Mouse (Mus musculus) heart, postnatal 10 days (tissue): Measurements from ENCODE around the gene Bpifa1. TPM values are rescaled to one million over a fixed set of nuclear protein-coding genes. Genes with fewer than 3 reads are reported as not detected.
"Not testable (repeated sequence)": the region's sequence is repeated elsewhere in the genome, so short reads cannot be mapped to it uniquely, and the experiment has no call there.

Experiments used
- DNase-seq, 2 experiments: peaks; one replicate each; pipeline ENCODE4 v3.0.0; 2021
- intact Hi-C: fragments of 180-260 bp; cut with DNase I; formaldehyde crosslinking; loops from one replicate; pipeline ENCODE4 v1.15.1; 2025
- total RNA-seq, 2 experiments: library from RNA; stranded (reverse); gene quantifications; 2 replicates each; pipeline ENCODE4 v1.2.3; 2021

Gene Bpifa1
- under 1 TPM in 1 of 2 experiments, not detected in 1; 0.24 TPM for total RNA-seq

GRCm38 (mm10) chr2:154142580-154142979 is at the start of gene Bpifa1:
Gene Bpifa1 (plus strand): TSS chr2:154142880.
- intact Hi-C loops = no loop called here
- DNase-seq = no peak

GRCm38 (mm10) chr2:154097734-154098133 is 44.9 kb upstream of the Bpifa1 start:
- DNase-seq = no peak
- intact Hi-C loops = loop anchor here (10.0 kb wide), 1 partner anchor 103 kb away; no protein-coding TSS in a partner anchor

GRCm38 (mm10) chr2:154117381-154117780 is 25.3 kb upstream of the Bpifa1 start:
- intact Hi-C loops = no loop called here
- no peak for DNase-seq

- intact Hi-C loops = no loop called here
- DNase-seq = no peak
These were observed 12.6 kb upstream of the Bpifa1 start, which contains the start of gene Bpifa3 for GRCm38 (mm10) chr2:154130120-154130519. Gene Bpifa3 (plus strand): TSS chr2:154130336.

DNA sequence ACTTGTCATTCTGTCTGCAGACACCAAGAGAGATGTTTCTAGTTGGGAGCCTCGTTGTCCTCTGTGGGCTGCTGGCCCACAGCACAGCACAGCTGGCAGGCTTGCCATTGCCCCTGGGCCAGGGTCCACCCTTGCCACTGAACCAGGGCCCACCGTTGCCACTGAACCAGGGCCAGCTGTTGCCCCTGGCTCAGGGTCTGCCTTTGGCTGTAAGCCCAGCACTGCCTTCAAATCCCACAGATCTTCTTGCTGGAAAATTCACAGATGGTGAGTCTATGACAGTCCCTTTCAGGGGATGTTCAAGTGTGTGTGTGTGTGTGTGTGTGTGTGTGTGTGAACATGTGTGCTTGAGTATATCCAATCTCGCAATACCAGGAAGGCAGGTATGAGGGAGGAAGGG is 1.1 kb downstream of the Bpifa1 start:
- no peak for DNase-seq
- intact Hi-C loops = no loop called here

- intact Hi-C loops = no loop called here
- no peak for DNase-seq
These were observed 4.8 kb downstream of the Bpifa1 start for GRCm38 (mm10) chr2:154147496-154147895.

DNA sequence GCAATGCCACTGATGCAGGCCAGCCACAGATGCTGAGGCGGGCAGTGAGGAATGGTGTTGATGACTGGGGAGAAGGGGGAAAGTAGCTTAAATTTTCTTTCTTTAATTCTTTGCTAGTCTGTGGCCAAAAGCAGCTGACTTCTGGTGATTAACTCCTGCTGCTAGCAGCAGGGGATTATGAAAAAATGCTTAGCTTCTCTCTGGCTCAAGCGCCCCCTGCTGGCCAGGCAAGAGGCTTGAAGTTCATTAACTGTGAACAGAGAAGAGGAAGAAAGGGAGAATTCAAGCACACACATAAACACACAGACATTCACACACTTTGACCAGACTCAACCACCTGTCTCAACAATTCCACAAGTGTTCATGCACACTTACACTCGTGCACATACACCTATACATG is 15.8 kb downstream of the Bpifa1 start:
- intact Hi-C loops = loop anchor here (5.0 kb wide), 1 partner anchor 111 kb away; no protein-coding TSS in a partner anchor
- DNase-seq = peak; percentile 12 to 32

DNA sequence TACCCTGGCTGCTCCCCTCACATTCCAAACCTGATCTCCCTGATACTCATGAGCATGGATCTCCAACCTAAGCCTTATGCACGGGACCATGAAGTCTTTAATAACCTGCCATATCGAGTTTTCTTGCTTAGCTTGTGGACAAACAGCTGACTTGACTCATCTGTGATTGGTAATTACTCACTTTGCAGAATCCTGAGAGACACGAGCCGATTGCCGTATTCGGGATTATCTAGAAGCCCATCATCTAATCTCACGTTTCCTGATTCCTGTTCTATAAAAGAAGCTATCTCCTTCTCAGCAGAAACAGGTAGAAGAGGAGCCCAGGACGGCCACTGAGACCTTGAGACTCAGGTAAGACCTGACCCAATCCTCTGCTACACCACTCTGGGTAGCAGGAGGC is 19.6 kb downstream of the Bpifa1 start, which contains the start of gene Bpifa5:
Gene Bpifa5, plus strand, starts transcription at position 301 of the 400 bp plus-strand sequence.
- intact Hi-C loops = no loop called here
- DNase-seq = no peak

DNA sequence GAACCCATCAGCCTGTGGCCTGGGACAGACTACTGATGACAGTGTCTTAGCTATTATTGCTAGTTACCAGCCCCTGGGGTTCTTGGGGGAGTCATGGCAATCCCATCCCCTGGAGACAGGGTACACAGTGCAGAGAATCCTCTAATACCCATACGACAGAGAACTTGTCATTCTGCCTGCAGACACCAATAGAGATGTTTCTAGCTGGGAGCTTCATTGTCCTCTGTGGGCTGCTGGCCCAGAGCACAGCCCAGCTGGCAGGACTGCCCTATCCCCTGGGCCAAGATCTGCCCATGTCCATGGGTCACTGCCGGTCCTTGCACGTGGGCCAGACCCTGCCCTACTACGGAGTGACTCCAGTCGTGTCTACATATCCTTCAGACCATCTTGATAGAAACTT is 20.6 kb downstream of the Bpifa1 start:
- intact Hi-C loops = no loop called here
- no peak for DNase-seq

DNA sequence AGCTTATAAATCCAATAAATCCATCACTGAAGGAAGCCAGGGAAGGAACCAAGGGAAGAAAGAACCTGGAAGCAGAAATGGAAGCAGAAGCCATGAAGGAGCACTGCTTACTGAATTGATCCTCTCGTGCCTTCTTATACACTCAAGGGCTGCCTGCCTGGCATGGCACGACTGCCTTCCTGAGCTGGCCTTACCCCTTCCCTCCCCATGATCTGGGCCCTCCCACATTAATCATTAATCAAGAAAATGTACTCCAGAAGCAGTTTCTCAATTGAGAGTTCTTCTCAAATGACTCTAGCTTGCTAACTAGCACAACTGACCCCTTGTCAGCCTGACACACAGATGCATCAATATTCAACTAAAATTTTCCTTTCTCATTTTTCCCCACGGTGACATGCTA is 26.5 kb downstream of the Bpifa1 start:
- DNase-seq = no peak
- intact Hi-C loops = loop anchor here (5.0 kb wide), 1 partner anchor 177 kb away; no protein-coding TSS in a partner anchor

DNA sequence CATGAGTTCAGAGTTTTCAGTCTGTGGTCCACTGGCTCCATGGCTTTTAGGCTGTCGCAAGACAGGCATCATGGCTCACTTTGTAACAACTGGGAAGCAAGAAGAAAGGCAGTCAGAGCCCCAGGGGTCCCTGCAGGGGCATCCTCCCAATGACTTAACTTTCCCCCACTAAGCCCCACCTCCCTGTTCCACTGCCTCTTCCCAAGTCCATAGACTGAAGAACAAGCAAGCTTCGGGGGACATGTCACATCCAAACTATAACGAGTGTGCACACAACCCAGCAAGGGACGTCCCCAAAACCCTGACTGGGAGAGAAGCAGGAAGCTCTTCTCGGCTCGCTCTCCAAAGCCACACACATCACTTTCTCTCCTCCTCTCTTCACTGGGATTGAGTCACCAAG is 28.9 kb downstream of the Bpifa1 start:
- intact Hi-C loops = loop anchor here (5.0 kb wide), 1 partner anchor 126 kb away; no protein-coding TSS in a partner anchor

GRCm38 (mm10) chr2:154173313-154173712 is 30.6 kb downstream of the Bpifa1 start:
- DNase-seq = peak; percentile 41 to 64
- intact Hi-C loops = loop anchor here (1.0 to 5.0 kb wide), 2 partner anchors 34 to 124 kb away; no protein-coding TSS in a partner anchor

More for the DNA sequence above, 28.9 kb downstream of the Bpifa1 start:
- DNase-seq = no peak

DNA sequence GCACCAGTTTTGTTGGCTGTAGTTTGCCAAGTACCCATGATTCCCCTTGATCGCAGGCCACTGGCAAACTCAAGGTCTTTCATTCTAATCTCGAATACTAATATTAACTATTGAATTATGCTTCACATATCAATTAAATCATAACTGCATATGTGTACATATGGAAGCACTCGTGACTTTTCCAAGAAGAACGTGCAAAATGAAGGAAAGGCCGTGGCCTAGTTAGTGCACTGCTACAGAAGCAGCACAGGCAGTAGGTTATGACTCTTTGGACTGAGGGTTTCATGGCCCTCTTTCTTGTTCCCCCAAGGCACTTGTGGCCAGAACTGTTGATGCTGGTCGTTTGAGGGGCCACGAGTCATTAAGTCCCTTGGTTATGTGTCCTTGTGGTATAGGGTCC is 39.2 kb downstream of the Bpifa1 start:
- DNase-seq, intact Hi-C loops: not testable (repeated sequence)

GRCm38 (mm10) chr2:154183061-154183460 is 40.4 kb downstream of the Bpifa1 start:
- DNase-seq, intact Hi-C loops: not testable (repeated sequence)

DNA sequence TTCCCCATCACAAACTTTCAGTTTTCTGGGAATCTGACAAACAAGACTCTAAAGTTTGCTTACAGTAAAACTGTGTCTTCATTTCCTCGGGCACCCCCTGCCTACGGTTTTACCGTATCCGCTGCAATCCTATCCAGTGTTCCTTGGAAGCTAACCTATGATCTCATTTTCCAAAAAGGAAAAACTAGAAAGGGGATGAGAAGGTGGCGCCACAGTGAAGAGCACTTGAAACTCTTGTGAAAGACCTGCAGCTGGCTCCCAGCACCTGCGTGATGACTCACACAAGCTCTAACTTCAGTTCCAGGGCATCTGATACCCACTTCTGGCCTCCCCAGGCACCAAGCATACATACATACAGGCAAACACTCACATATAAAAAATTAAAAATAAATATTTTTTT is 42.6 kb downstream of the Bpifa1 start:
- no peak for DNase-seq
- intact Hi-C loops = no loop called here

DNA sequence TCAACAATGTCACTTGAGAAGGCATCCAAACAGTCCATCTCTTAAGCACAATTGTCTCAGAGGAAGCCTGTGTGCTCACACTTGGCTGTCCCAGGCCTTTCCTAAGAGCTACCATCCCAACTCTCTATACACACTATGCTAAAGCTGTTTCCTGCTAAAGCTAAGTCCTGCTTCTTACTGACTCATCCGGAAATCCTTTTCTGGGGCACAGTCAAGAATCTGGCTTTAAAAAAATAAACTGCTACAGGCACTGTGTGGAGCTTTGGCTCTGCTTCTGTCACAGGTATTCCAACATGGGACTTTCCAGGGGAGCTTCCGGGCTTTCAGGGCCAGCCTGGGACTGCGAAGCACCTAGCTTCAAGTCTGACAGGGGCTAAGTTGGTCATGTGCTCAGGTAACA is 43.1 kb downstream of the Bpifa1 start:
- intact Hi-C loops = no loop called here
- DNase-seq = no peak

GRCm38 (mm10) chr2:154187468-154187867 is 44.8 kb downstream of the Bpifa1 start:
- DNase-seq = peak in 1 of 2 experiments; percentile 49
- intact Hi-C loops = no loop called here

DNA sequence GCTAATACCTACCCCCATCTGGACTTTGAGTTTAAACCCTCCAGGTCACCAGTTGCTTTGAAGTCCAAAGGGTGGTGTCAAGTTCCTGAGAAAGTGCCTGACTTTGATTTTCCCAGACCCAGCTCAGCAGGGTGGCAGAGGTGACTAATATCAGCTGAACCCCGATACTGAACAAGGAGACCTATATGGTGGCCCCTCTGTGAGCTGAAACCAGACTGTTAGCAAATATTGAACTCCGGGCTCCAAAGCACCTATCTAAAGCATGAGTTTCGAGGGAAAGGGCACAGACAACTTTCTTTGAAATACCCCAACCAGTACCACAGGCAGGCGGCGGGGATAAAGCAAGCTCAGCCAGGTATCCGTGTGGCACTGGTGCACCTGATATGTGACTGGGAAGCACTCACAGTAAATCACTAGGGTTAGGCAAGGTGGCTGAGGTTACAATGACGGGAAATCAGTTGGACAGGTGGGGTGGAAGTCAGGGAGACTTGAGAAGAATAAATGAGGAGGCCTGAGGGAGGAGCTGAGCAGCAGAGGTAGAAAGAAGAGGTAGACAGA is 47.3 kb downstream of the Bpifa1 start:
- DNase-seq = no peak
- intact Hi-C loops = loop anchor here (2.0 kb wide), 1 partner anchor 17 kb away; no protein-coding TSS in a partner anchor

GRCm38 (mm10) chr2:154190546-154191258 is 48.0 kb downstream of the Bpifa1 start, which contains the start of gene Bpifb1:
Gene Bpifb1 (plus strand): TSS chr2:154190818.
- DNase-seq = no peak
- intact Hi-C loops = loop anchor here (2.0 kb wide), 1 partner anchor 16 kb away; no protein-coding TSS in a partner anchor

GRCm38 (mm10) chr2:154192141-154192540 is 49.5 kb downstream of the Bpifa1 start:
- DNase-seq = no peak
- intact Hi-C loops = no loop called here

GRCm38 (mm10) chr2:154193071-154193470 is 50.4 kb downstream of the Bpifa1 start:
- intact Hi-C loops = no loop called here
- DNase-seq = no peak
